Mouse (Mus musculus) colon, adult 2 months (tissue): ENCODE data around the gene Tbata. TPM values are rescaled to one million over a fixed set of nuclear protein-coding genes. Genes with fewer than 3 reads are reported as not detected.

Experiments
- polyA plus RNA-seq: library from polyadenylated mRNA; depleted of rRNA; stranded (reverse); fragments of >200 nt; gene quantifications from 2 replicates; pipeline ENCODE4 v1.2.3, GENCODE M21; 2012; rRNA removed

The Tbata gene
- polyA plus RNA-seq: 0.20 TPM in 1 of 2 replicates, not detected in the other

GRCm38 (mm10) chr10:61171654-61172053, at the start of gene Tbata:
TSS of gene Tbata (plus strand) at chr10:61171954.

GRCm38 (mm10) chr10:61147157-61148040, 24.4 kb upstream of the Tbata start, which contains the start of gene Sgpl1:
TSS of gene Sgpl1 (minus strand) at chr10:61147703.

Other genes starting within 250 kb of the Tbata start
- gene Pcbd1, start 82.6 kb upstream of the Tbata start, polyA plus RNA-seq: 22.9 and 25.6 TPM in 2 replicates
- gene Sgpl1, start 24.3 kb upstream of the Tbata start, polyA plus RNA-seq: 25.7 and 27.4 TPM in 2 replicates
- gene Adamts14, start 101.5 kb downstream of the Tbata start, polyA plus RNA-seq: 1.6 and 1.8 TPM in 2 replicates
- gene Prf1, start 125.9 kb downstream of the Tbata start, polyA plus RNA-seq: 0.27 and 0.38 TPM in 2 replicates
- gene Pald1, start 211.6 kb downstream of the Tbata start, polyA plus RNA-seq: 8.6 and 9.2 TPM in 2 replicates
- gene Nodal, start 246.0 kb downstream of the Tbata start, polyA plus RNA-seq: 0.07 and 0.08 TPM in 2 replicates